Mouse (Mus musculus): ENCODE data around the gene Bank1.
A peak's percentile ranks its signal among the peaks of the same experiment; 100 is the strongest.
"Not testable (repeated sequence)": the region's sequence is repeated elsewhere in the genome, so short reads cannot be mapped to it uniquely, and the experiment has no call there.

Gene Bank1

DNA sequence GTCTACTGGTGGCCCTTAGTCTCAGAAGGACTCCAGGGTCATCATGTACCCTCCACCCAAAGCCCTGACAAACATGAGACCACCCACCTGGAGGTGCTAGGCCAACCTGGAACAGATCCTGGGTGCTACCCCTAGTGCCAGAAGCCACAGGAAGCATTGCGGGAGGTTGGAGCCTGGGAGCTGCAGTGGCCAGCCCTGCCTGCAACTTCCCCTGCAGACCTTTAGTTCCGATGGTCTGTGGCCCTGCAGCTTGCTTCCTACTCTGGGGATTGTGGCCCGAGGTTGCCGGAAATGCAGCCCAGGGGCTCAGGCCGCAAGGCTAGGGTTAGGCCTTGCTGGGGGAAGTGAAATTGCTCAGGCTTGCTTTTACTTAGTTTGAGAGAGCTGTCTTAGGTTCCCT lies at the start of gene Bank1:
Gene Bank1 (minus strand): TSS at position 284 of the 400 bp plus-strand sequence.
- no peak for DNase-seq (ENCODE audit: low read depth, low spot score)

DNA sequence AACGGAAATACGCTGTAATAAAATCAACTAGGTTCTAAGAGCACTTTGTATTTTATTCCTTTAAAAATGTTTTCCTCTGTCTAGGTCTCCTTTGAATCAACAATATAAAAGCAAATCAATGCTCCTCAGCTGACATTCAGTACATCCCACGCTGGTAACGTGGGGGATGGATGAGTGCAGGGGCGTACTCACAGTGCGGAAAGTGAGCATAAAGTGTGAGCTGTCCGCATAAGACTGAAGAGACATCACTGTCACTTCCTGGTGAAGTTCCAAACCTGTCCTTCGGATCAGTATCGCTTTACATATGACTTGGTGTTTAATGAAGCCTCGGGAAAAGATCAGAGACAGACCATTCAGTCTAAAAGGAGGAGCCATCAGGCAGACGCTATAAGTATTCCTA lies 44.0 kb upstream of the Bank1 start:
- no peak for DNase-seq (ENCODE audit: low read depth, low spot score)

DNA sequence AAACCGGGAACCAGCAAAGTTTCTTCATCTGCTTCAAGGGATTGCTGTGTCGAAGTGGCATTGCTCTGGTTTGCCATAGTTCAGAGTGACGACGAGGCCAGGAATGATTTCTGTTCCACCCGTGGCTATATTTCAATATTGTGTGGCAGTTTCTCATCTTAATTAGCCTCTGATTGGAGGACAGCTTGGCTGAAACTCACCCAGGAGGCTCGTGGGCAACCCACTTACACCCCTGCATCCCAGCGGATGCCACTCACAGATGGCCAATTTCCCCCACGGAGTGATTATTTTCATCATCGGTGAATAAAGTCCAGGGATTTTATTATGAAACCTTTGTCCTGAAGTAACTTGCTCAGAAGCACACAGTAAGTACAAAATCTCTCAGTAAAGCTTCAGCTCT lies 43.6 kb upstream of the Bank1 start:
- no peak for DNase-seq (ENCODE audit: low read depth, low spot score)

DNA sequence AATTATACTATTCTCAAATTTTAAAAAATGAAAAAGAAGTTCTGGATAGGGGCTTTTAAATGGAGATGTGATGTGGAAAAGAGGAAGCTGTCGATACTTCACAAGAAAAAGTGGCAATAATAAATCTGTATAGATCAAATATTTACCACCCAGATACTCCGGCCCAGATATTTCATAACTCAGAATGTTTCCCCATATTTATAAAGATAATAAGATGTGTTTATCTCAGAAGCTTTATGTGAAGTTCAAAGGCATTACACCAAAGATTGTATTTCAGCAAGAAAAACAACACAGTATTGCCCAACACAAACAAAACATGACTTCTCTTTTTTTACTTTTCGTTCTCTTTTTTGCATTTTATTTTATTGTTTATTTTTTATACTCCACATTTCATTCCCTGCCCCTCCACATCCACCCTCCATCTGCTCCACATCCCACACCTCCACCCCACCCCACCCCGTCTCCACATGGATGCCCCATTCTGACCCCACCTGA lies 42.7 kb upstream of the Bank1 start:
- DNase-seq (ENCODE audit: low read depth, low spot score): no peak

DNA sequence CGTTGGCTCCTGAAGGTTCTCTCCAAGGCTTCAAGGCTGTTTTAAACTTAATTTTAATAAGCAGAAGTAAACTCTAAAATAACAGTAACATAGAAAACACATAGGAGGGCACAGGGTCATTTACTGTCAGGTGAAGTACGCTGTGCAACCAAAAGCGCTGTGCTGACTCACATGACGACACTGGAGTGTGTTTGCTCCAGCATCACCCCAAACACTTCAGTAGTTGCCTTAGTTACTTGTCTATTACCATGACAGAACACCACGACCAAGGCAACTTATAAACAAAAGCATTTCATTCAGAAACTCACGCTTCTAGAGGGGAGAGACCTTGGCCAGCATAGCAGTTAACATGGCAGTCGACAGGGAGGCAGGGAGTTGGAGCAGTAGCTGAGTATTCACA lies 23.8 kb upstream of the Bank1 start:
- DNase-seq (ENCODE audit: low read depth, low spot score): no peak

GRCm38 (mm10) chr3:136348611-136349010 lies 22.7 kb upstream of the Bank1 start:
- DNase-seq (ENCODE audit: low read depth, low spot score): peak; percentile 41

GRCm38 (mm10) chr3:136347277-136347676 lies 21.4 kb upstream of the Bank1 start:
- no peak for DNase-seq (ENCODE audit: low read depth, low spot score)

DNA sequence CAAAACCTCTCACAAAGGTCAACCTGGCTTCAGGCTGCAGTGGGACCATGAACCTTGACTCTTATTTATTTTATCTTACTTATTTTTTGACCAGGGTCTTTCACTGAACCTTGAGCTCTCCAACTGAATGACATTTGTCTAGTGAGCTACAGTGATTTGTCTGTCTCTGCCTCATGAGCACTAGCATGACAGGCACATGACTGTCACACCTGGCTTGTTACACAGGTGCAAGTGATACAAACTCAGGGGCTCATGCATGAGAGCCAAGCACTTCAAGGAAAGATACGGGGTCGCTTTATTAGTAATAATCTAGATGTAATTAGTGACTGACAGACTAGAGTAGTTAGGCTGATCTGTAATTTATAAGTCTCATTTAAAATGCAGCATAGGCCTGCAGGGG lies 16.0 kb upstream of the Bank1 start:
- no peak for DNase-seq (ENCODE audit: low read depth, low spot score)

DNA sequence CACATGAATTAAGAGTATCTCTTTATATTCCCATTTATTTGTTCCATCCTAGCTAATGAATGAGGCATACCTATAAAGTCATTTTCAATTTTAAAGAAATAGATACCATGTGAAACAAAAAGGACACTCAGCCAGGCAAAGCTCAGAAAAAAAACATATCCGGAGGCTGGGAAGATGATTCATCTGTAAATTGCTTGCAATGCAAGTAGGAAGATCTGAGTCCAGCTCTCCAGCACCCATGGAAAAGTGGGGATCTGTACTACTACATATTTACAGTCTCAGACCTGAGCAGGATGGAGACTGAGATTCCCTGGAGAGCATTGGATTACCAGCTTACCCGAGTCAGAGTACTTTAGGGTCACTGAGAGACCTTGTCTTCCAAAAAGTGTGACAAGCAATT lies 14.0 kb upstream of the Bank1 start:
- peak; percentile 14 for DNase-seq (ENCODE audit: low read depth, low spot score)

DNA sequence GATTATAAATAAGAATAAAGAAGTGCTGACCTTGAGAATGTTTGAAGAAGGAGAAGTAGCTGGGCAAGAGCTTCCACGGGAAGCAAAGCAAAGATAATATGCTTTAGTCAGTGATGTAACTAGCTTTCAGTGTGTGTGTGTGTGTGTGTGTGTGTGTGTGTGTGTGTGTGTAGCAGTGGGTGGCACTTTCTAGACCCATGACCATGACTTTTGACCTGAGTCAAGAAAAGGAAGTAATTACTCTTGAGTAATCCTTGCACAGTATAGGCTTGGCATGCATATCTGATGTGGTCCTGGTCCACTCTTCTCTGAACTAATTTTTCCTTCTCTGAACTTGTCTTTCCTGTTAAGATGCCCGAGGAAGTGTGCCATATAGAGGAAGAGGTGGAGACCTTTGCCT lies 5.3 kb upstream of the Bank1 start:
- no peak for DNase-seq (ENCODE audit: low read depth, low spot score)

DNA sequence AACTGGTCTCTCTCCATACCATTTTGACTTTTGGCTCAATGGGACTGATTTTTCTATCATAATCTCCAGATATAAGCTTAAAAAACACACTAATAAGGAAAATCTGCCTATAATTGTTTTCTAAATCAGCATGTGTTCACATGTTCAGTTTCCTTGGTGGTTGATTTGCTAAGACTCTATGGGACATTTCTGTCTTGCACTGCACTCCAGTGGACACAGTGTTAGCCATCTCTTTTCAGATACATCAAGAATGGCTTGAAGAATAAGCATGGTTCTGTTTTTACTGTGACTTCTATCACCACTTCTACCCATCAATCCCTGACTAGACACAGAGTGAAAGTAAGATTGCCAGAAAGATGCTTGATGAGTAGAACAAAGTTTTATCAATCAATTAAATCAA lies 4.2 kb upstream of the Bank1 start:
- DNase-seq (ENCODE audit: low read depth, low spot score): no peak

- DNase-seq (ENCODE audit: low read depth, low spot score): no peak
These were observed 3.3 kb upstream of the Bank1 start for GRCm38 (mm10) chr3:136329133-136329532.

DNA sequence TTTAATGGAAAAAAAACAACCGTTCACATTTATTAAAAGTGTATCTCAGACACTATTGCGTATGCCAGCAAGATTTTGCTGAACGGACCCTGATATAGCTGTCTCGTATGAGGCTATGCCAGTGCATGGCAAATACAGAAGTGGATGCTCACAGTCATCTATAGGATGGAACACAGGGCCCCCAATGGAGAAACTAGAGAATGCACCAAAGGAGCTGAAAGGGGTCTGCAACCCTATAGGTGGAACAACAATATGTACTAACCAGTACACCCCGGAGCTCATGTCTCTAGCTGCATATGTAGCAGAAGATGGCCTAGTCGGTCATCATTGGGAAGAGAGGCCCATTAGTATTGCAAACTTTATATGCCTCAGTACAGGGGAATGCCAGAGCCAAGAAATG lies 1.1 kb downstream of the Bank1 start:
- not testable (repeated sequence) for DNase-seq (ENCODE audit: low read depth, low spot score)

GRCm38 (mm10) chr3:136321936-136322335 lies 3.9 kb downstream of the Bank1 start:
- no peak for DNase-seq (ENCODE audit: low read depth, low spot score)

DNA sequence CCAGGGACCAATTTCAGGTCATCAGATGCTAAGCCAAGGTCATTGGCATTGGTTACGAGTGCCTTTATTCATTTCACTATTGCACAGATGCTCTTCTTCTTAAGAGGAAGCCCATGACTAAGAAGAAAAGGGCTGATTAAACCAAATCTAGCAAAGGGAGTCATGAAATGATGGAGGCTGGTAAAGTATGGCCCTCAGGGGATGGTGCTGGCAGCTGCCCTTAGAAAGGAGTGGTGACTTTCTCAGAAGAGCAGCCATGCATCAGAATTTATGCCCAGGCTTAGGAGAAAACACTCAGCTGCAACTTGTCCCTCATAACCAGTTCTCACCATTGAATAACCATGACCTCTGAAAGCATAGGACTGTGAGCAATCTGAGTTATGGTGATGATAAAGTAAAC lies 17.4 kb downstream of the Bank1 start:
- DNase-seq (ENCODE audit: low read depth, low spot score): no peak

- no peak for DNase-seq (ENCODE audit: low read depth, low spot score)
These were observed 19.2 kb downstream of the Bank1 start for GRCm38 (mm10) chr3:136306564-136307158.

- no peak for DNase-seq (ENCODE audit: low read depth, low spot score)
These were observed 23.3 kb downstream of the Bank1 start for GRCm38 (mm10) chr3:136302541-136302940.

DNA sequence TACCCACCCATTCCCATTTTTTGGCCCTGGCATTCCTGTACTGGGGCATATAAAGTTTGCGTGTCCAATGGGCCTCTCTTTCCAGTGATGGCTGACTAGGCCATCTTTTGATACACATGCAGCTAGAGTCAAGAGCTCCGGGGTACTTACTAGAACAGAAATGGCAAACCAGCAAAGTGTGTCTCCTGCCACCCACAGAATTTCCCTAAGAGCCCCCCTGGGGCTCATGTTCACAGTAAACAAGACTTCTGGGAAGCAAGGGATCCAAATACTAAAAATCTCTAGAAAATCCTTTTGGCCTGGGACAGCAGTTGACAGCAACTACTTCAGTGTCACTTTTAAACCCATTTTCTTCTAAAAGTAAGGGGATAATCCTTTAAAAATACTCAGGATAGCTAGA lies 25.1 kb downstream of the Bank1 start:
- not testable (repeated sequence) for DNase-seq (ENCODE audit: low read depth, low spot score)

- DNase-seq (ENCODE audit: low read depth, low spot score): no peak
These were observed 28.5 kb downstream of the Bank1 start for GRCm38 (mm10) chr3:136297355-136297754.

GRCm38 (mm10) chr3:136295250-136295649 lies 30.6 kb downstream of the Bank1 start:
- no peak for DNase-seq (ENCODE audit: low read depth, low spot score)

GRCm38 (mm10) chr3:136287883-136288282 lies 38.0 kb downstream of the Bank1 start:
- no peak for DNase-seq (ENCODE audit: low read depth, low spot score)

GRCm38 (mm10) chr3:136264969-136265595 lies 60.8 kb downstream of the Bank1 start:
- peak; percentile 86 for DNase-seq (ENCODE audit: low read depth, low spot score)

DNA sequence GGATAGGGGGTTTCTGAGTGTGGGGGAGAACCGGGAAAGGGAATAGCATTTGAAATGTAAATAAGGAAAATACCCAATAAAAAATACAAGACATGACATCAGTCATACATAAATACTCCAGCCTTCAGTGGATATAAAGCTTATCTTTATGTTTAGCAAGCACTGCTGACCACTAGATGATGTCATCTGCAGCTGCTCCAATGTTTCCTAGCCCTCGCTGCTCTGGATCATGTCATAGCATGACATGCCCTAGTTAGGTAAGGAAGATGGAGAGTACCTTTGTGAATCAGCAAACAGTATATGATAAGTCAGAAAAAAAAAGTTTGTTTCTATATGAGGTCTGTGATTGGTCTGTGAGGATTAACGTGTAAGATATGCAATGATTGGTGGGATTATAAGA lies 68.1 kb downstream of the Bank1 start:
- DNase-seq (ENCODE audit: low read depth, low spot score): no peak

GRCm38 (mm10) chr3:136254713-136255112 lies 71.2 kb downstream of the Bank1 start:
- DNase-seq (ENCODE audit: low read depth, low spot score): no peak

Data from 3T3-L1 (cell line).